Mouse (Mus musculus) embryonic facial prominence, embryonic 14.5 days (tissue): ENCODE measurements around the gene Cdc34b. TPM values are rescaled to one million over a fixed set of nuclear protein-coding genes. Genes with fewer than 3 reads are reported as not detected.

Source experiments
- ATAC-seq: fragments of 200-750 bp; cut with Nextera tagmentation; 2 replicates; pipeline ENCODE4 v1.8.0; 2017; ENCODE audit warnings: low read depth, moderate number of reproducible peaks, moderate TSS enrichment
- DNase-seq: peaks from one replicate; pipeline ENCODE4 v3.0.0-alpha.2; 2015; ENCODE audit warnings: low spot score
- H3K27ac ChIP-seq: fragments of 300-500 bp; sonication (generic); replicated peaks from 2 replicates; pipeline ENCODE4 v1.5.1; 2014; ENCODE audit warnings: low read depth, mild to moderate bottlenecking, low read length, moderate library complexity
- H3K27me3 ChIP-seq: fragments of 300-500 bp; sonication (generic); replicated peaks from 2 replicates; pipeline ENCODE4 v1.6.1; 2014; ENCODE audit warnings: low read length; ENCODE audit not compliant: control insufficient read depth, insufficient read depth
- H3K36me3 ChIP-seq: fragments of 300-500 bp; sonication (generic); 2 replicates; pipeline ENCODE4 v1.6.1; 2014; ENCODE audit warnings: low read length, mixed read lengths; ENCODE audit not compliant: control insufficient read depth, insufficient read depth
- H3K4me1 ChIP-seq: fragments of 300-500 bp; sonication (generic); 2 replicates; pipeline ENCODE4 v1.6.1; 2014; ENCODE audit warnings: antibody characterized with exemption, low read length; ENCODE audit not compliant: control insufficient read depth, insufficient read depth
- H3K4me2 ChIP-seq: fragments of 300-500 bp; sonication (generic); 2 replicates; pipeline ENCODE4 v1.6.1; 2014; ENCODE audit warnings: low read depth, mild to moderate bottlenecking, low read length, moderate library complexity, mixed read lengths
- H3K4me3 ChIP-seq: fragments of 300-500 bp; sonication (generic); 2 replicates; pipeline ENCODE4 v1.5.1; 2014; ENCODE audit warnings: low read depth, mild to moderate bottlenecking, low read length
- H3K9ac ChIP-seq: fragments of 300-500 bp; sonication (generic); 2 replicates; pipeline ENCODE4 v1.6.1; 2014; ENCODE audit warnings: low read depth, mild to moderate bottlenecking, low read length, moderate library complexity, mixed read lengths
- H3K9me3 ChIP-seq: fragments of 300-500 bp; sonication (generic); 2 replicates; pipeline ENCODE4 v1.6.1; 2016; ENCODE audit warnings: low read length; ENCODE audit not compliant: control insufficient read depth
- WGBS: fragments of 180-500 bp; shearing (Covaris S2); extraction: QIAGEN DNeasy Blood & Tissue Kit; methylation state at CpG from one replicate; pipeline ENCODE4 v1.1.7; 2014; 5-methylcytosine and 5-hydroxymethylcytosine counted together
- polyA plus RNA-seq: library from polyadenylated mRNA; unstranded; fragments of >200 nt; fragmentation: Nextera tagmentation; extraction: Ambion mirVana; gene quantifications from 2 replicates; pipeline ENCODE4 v1.2.1, GENCODE M21; 2014

Cdc34b gene
- polyA plus RNA-seq, 1 experiment from 2014 or later: 0.24 TPM

DNA sequence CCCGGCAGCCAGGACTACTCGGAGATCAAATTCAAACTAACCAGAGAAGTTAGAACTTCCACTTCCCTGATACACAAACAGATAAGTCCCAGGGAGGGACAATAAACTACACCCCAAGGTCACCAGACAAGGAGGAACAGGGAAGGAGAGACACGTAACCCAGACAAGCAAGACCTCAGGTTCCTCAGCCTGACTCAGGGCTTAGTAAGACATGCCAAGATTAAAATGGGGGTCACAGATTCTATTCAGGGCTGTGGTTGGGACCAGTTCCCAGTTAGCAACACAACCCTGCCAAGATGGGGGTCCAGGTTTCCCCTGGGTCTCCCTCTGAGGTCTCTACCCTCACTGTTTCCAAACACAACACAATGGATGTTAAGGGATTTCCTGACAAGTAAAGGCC is 18.8 kb downstream of the Cdc34b start:
- peak; percentile 62 for ATAC-seq
- Histone ChIP-seq H3K27ac (no peak overlapping the region), H3K36me3 (no peaks in the 10 kb centered on the region), H3K4me3 (no peak overlapping the region), H3K9ac (no peak overlapping the region), H3K4me1 (peaks cover 3% of the 10 kb centered on the region; the same call in 1 of the 2 replicates), H3K4me2 (no peak overlapping the region), H3K27me3 (no peaks in the 10 kb centered on the region), H3K9me3 (no peaks in the 10 kb centered on the region)
- DNase-seq: peak; percentile 62
- 67% methylated on average over 3 of the region's 3 CpGs for WGBS

DNA sequence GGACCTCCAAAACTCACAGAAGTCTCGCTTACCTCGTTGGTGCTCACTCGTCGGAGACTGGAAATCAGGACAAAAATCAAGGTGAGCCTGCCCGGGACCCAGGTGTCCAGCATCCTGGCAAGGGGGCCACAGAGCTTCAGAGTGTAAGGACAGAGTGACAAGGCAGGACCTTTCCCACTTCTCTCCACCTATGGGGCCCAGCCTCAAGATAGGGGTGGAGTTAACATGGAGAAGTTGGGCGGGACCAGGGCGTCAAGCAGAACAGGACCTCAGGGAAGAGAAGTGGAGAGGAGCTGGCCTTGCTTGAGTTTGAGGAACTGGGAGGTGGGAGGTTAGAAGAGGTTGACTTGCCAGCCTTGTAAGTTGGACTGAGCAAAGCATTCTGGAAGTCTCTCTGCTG is 19.2 kb downstream of the Cdc34b start:
- H3K4me1 ChIP-seq: peaks cover 3% of the 10 kb centered on the region; the same call in 1 of the 2 replicates
- no peaks in the 10 kb centered on the region for H3K9me3 ChIP-seq
- no peak overlapping the region for H3K4me3 ChIP-seq
- H3K36me3 ChIP-seq: no peaks in the 10 kb centered on the region
- no peak overlapping the region for H3K27ac ChIP-seq
- no peak overlapping the region for H3K4me2 ChIP-seq
- no peak for ATAC-seq
- 61% methylated on average over 7 of the region's 7 CpGs for WGBS
- no peaks in the 10 kb centered on the region for H3K27me3 ChIP-seq
- no peak for DNase-seq
- no peak overlapping the region for H3K9ac ChIP-seq

DNA sequence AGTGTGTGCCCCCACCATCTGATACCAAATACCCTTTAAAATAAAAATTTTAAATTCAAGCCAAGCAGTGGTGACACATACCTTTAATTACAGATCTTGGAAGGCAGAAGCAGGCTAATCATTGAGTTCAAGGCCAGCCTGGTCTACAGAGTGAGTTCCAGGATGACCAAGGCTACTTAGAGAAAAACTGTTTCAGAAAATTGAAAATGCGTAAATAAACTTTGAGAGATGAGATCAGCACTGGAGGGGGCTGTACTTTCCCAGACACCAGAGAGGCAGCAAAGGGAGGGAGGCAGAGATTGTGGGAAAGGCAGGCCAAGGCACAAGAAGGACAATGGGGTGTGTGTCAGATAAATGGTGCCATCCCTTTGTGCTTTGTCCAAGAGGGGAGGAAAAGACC is 20.7 kb downstream of the Cdc34b start:
- 85% methylated on average over 1 of the region's 1 CpGs for WGBS

DNA sequence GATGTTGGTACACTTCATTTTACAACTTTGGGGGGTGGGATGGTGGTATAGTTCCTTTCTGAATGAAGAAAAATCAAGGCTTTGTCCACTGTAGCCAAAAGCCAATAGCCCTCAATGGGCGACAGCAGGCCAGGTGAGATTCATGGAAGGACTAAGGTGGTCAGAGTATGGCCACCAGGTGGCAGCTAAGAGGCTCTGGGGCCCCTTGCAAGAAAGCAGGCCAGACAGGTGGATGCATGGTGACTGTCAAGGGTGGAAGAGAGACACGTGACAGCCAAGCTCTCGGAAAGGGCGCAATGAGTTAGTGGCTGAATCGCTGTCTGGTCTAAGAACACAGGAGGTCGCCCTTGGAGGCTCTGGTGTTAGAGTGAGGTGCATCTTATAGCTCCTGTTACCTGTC is 21.2 kb downstream of the Cdc34b start:
- Histone ChIP-seq H3K27me3 (no peaks in the 10 kb centered on the region), H3K4me2 (no peak overlapping the region), H3K9ac (no peak overlapping the region), H3K4me1 (peaks cover 3% of the 10 kb centered on the region; the same call in 1 of the 2 replicates), H3K4me3 (no peak overlapping the region), H3K36me3 (no peaks in the 10 kb centered on the region), H3K9me3 (no peaks in the 10 kb centered on the region), H3K27ac (no peak overlapping the region)
- no peak for DNase-seq
- WGBS: 35% methylated on average over 6 of the region's 6 CpGs
- no peak for ATAC-seq

More for the DNA sequence above, 20.7 kb downstream of the Cdc34b start:
- Histone ChIP-seq H3K36me3 (no peaks in the 10 kb centered on the region), H3K27me3 (no peaks in the 10 kb centered on the region), H3K4me2 (no peak overlapping the region), H3K9ac (no peak overlapping the region), H3K4me3 (no peak overlapping the region), H3K4me1 (peaks cover 3% of the 10 kb centered on the region; the same call in 1 of the 2 replicates), H3K9me3 (no peaks in the 10 kb centered on the region), H3K27ac (no peak overlapping the region)
- DNase-seq: no peak
- ATAC-seq: no peak

DNA sequence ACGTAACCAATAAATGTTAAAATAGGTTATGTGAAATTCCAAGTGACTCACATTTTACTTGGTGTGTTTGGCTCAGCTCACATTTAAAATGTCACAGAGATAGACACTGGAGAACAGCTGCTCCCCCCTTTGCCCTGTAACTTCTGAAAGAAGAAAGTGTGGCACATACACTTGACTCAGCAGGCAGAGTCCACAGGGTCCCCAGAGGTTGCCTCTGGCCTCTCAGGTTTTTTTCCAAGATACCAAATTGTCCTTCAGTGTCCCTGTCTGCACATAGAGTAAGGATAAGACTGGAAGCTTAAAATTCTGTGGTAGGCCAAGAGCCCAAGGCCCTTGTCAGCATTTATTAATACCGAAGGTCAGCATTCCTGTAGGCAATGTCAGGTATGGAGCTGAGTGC is 25.7 kb downstream of the Cdc34b start:
- DNase-seq: no peak
- no peak for ATAC-seq
- H3K9me3 ChIP-seq: no peaks in the 10 kb centered on the region
- no peak overlapping the region for H3K4me3 ChIP-seq
- no peak overlapping the region for H3K27ac ChIP-seq
- WGBS: 92% methylated on average over 2 of the region's 2 CpGs
- H3K4me2 ChIP-seq: no peak overlapping the region
- H3K27me3 ChIP-seq: no peaks in the 10 kb centered on the region
- no peak overlapping the region for H3K9ac ChIP-seq
- no peaks in the 10 kb centered on the region for H3K4me1 ChIP-seq
- H3K36me3 ChIP-seq: no peaks in the 10 kb centered on the region

DNA sequence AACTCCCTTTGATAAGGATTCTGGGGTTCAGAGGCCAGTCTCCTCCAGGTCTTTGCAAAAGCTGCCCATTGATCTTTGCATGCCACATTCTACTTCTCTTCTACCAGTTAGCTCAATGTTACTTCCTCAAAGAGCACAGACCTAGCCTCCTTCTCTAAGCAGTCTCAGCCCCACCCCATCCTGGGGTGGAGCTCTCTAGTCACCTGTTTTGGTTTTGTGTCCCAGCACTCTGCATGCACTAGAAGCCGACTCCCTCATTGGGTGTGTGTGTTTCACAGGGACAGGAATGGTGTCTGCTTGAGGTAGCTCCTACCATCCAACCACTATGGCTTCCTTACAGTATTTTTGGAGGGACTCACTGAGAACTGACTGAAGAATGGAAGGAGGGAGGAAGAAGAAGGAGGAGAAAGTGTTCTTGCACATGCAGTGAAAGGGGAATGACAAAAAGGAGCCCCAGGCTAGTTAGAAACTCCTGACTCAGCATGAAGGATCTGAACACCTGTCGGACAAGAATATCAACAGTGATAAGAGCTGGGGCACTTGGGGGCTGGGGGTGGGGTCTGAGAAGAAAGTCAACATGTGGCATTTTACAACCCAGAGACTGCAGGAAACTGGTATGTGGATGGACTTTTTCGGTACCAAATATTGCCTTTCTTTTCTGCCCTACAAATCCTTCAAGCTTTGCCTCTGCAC is 30.9 kb downstream of the Cdc34b start:
- H3K36me3 ChIP-seq: no peaks in the 10 kb centered on the region
- H3K4me2 ChIP-seq: no peak overlapping the region
- H3K27ac ChIP-seq: no peak overlapping the region
- no peak overlapping the region for H3K9ac ChIP-seq
- ATAC-seq: no peak
- no peak overlapping the region for H3K4me3 ChIP-seq
- no peaks in the 10 kb centered on the region for H3K9me3 ChIP-seq
- DNase-seq: no peak
- no peaks in the 10 kb centered on the region for H3K4me1 ChIP-seq
- 71% methylated on average over 3 of the region's 3 CpGs for WGBS
- no peaks in the 10 kb centered on the region for H3K27me3 ChIP-seq

DNA sequence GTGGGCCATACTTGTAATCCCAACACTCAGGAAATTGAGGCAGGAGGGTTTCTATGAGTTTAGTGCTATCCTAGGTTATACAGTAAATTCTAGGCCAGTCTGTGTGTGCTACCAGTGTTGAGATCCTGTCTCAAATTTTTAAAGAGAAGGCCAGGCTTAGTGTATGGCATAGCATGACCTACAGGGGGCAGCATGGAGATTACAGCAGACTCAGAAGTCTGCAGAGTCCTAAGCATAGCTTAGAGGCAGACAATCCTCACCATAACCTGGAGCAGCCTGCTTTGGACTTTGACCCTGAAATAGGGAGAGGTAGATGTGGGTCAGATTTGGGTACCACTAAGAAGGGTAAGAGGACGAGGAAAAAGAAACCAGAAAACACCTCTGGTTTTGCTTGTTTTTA is 32.3 kb downstream of the Cdc34b start:
- Histone ChIP-seq H3K4me3 (no peak overlapping the region), H3K9me3 (no peaks in the 10 kb centered on the region), H3K36me3 (no peaks in the 10 kb centered on the region), H3K9ac (no peak overlapping the region), H3K27ac (no peak overlapping the region), H3K4me2 (no peak overlapping the region), H3K27me3 (no peaks in the 10 kb centered on the region), H3K4me1 (no peaks in the 10 kb centered on the region)
- ATAC-seq (no peak), DNase-seq (no peak)
- WGBS: 85% methylated on average over 1 of the region's 1 CpGs

DNA sequence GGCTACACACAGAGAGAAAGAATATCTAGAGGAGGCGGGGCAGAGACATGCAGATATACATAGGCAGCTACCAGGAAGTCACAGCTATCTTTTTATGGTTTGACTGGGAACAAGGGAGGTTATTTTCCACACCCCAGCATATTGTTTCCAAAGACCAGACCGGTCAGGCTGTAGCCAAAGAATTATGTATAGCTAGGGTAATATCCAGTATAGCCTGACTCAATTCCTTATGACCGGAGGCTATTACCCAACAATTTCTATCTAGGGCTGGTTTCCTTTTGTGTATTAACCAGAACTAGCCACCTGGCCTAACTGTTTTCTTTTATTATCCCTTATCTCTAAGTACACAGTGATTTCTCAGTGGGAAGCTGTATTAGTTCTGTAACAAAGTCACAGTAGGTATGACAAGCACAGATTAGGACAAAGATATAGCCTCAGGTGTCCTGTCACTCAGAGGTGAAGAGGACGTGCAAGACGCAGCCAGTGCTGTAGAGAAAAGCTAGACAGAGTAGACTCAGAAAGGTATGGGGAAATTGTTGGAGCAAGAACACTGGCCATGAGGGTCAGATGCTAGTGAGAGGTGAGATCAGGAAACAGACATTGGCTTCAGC is 33.4 kb downstream of the Cdc34b start:
- H3K9ac ChIP-seq: no peak overlapping the region
- no peak overlapping the region for H3K4me2 ChIP-seq
- 87% methylated on average over 5 of the region's 5 CpGs for WGBS
- H3K27ac ChIP-seq: no peak overlapping the region
- no peak overlapping the region for H3K4me3 ChIP-seq
- no peak for ATAC-seq
- DNase-seq: no peak
- H3K9me3 ChIP-seq: no peaks in the 10 kb centered on the region
- H3K27me3 ChIP-seq: no peaks in the 10 kb centered on the region
- H3K36me3 ChIP-seq: no peaks in the 10 kb centered on the region
- no peaks in the 10 kb centered on the region for H3K4me1 ChIP-seq

DNA sequence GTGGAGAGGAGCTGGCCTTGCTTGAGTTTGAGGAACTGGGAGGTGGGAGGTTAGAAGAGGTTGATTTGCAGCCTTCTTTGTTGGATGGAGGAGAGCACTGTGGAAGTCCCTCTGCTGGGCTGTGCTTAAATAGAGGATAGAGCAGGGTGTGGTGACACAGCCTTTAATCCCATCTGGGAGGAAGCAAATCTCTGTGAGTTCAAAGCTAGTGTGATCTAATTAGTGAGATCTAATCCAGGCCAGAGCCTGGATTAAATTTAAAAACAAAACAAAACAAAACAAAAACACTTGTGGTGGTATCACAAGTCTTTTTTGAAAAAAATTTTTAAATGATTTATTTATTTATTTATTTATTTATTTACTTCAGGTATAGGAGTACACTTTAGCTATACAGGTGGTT is 41.0 kb downstream of the Cdc34b start, which contains the start of gene Tmem92:
Gene Tmem92, minus strand, starts transcription at position 101 of the 400 bp plus-strand sequence.
- Histone ChIP-seq H3K9ac (no peak within 1 kb of the TSS), H3K36me3 (no peaks in the 10 kb centered on the region), H3K4me2 (no peak within 1 kb of the TSS), H3K27ac (no peak within 1 kb of the TSS), H3K27me3 (no peaks in the 10 kb centered on the region), H3K4me1 (no peaks in the 10 kb centered on the region), H3K4me3 (no peak within 1 kb of the TSS), H3K9me3 (no peaks in the 10 kb centered on the region)
- no peak for DNase-seq
- no peak for ATAC-seq
